Mouse (Mus musculus): ENCODE results near the gene Rpusd1.

DNA sequence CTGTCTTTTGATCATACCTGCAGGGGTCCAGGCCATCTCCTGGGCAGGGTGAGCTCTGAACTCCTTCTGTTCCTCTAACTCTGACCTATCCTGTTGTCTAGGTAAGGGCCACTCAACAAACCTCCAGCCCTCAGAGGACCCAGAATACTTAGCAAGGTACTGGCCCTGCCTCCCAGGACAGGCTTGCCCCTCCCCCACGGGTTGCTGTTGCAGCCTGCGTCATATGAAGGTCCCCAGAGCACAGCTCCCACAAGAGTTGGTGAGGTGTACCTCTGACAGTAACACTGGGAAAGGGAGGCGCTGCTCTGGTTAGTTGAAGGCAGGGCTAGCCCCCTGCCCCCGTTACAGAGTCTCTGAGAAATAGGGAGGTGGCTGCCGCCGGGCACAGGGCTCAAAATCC is 11.3 kb upstream of the Rpusd1 start:
- TF ChIP-seq CTCF (IDR thresholded peaks at IDR 0.05) = no peak
- TF ChIP-seq EP300 (IDR thresholded peaks at IDR 0.05) = no peak

All from lung, postnatal 0 days (tissue).